Mouse (Mus musculus): Measurements from ENCODE around the gene Zfp750. TPM values are rescaled to one million over a fixed set of nuclear protein-coding genes. Genes with fewer than 3 reads are reported as not detected.

The Zfp750 gene
- polyA plus RNA-seq, 1 experiment from 2014 or later: 0.26 TPM

- no peak for TF ChIP-seq CTCF (IDR thresholded peaks at IDR 0.05; ENCODE audit: low read depth)
- no peaks in the 10 kb centered on the region for H3K27me3 ChIP-seq (replicated peaks; ENCODE audit: control insufficient read depth, insufficient read depth, low read length)
- no peak overlapping the region for H3K9ac ChIP-seq (ENCODE audit: low read depth, low read length)
- no peak for ATAC-seq
- peaks cover 16% of the 10 kb centered on the region for H3K4me1 ChIP-seq (replicated peaks; ENCODE audit: control insufficient read depth, insufficient read depth, low read length)
- peak overlapping the region; percentile 80 for H3K27ac ChIP-seq (ENCODE audit: low read depth, low read length)
- no peaks in the 10 kb centered on the region for H3K9me3 ChIP-seq (ENCODE audit: control insufficient read depth)
- no peak overlapping the region for H3K4me2 ChIP-seq (replicated peaks; ENCODE audit: low read depth)
- 33% methylated on average over 7 of the region's 7 CpGs for WGBS
- no peak overlapping the region for H3K4me3 ChIP-seq (ENCODE audit: low read depth, low read length)
- H3K36me3 ChIP-seq (ENCODE audit: control insufficient read depth, insufficient read depth): peaks cover 13% of the 10 kb centered on the region
Observed at GRCm38 (mm10) chr11:121544755-121545397, 25.7 kb upstream of the Zfp750 start.

- H3K27ac ChIP-seq (ENCODE audit: low read depth, low read length): peak overlapping the region; percentile 80
- peaks cover 13% of the 10 kb centered on the region for H3K36me3 ChIP-seq (ENCODE audit: control insufficient read depth, insufficient read depth)
- no peak for TF ChIP-seq CTCF (IDR thresholded peaks at IDR 0.05; ENCODE audit: low read depth)
- peak; percentile 96 for ATAC-seq
- peaks cover 8% of the 10 kb centered on the region for H3K4me1 ChIP-seq (replicated peaks; ENCODE audit: control insufficient read depth, insufficient read depth, low read length)
- no peak overlapping the region for H3K4me3 ChIP-seq (ENCODE audit: low read depth, low read length)
- WGBS: 45% methylated on average over 9 of the region's 9 CpGs
- H3K4me2 ChIP-seq (replicated peaks; ENCODE audit: low read depth): peak overlapping the region; percentile 38
- 0 out of 2 replicates have a peak overlapping the region, but pooled peaks have one; percentile 7 for H3K9ac ChIP-seq (ENCODE audit: low read depth, low read length)
- no peaks in the 10 kb centered on the region for H3K27me3 ChIP-seq (replicated peaks; ENCODE audit: control insufficient read depth, insufficient read depth, low read length)
- H3K9me3 ChIP-seq (ENCODE audit: control insufficient read depth): no peaks in the 10 kb centered on the region
Observed at GRCm38 (mm10) chr11:121543922-121544321, 24.8 kb upstream of the Zfp750 start.

GRCm38 (mm10) chr11:121543287-121543856 is 24.2 kb upstream of the Zfp750 start:
- Histone ChIP-seq H3K27me3 (replicated peaks; ENCODE audit: control insufficient read depth, insufficient read depth, low read length) (no peaks in the 10 kb centered on the region), H3K27ac (ENCODE audit: low read depth, low read length) (peak overlapping the region; percentile 80), H3K4me2 (replicated peaks; ENCODE audit: low read depth) (peak overlapping the region; percentile 38; the same call in 1 of the 2 replicates), H3K4me3 (ENCODE audit: low read depth, low read length) (no peak overlapping the region), H3K36me3 (ENCODE audit: control insufficient read depth, insufficient read depth) (peaks cover 13% of the 10 kb centered on the region), H3K9ac (ENCODE audit: low read depth, low read length) (0 out of 2 replicates have a peak overlapping the region, but pooled peaks have one; percentile 7), H3K4me1 (replicated peaks; ENCODE audit: control insufficient read depth, insufficient read depth, low read length) (peaks cover 7% of the 10 kb centered on the region), H3K9me3 (ENCODE audit: control insufficient read depth) (no peaks in the 10 kb centered on the region)
- 60% methylated on average over 5 of the region's 5 CpGs for WGBS
- no peak for TF ChIP-seq CTCF (IDR thresholded peaks at IDR 0.05; ENCODE audit: low read depth)
- peak; percentile 44 for ATAC-seq

- H3K27ac ChIP-seq (ENCODE audit: low read depth, low read length): 0 out of 2 replicates have a peak overlapping the region, but pooled peaks have one; percentile 80
- 86% methylated on average over 4 of the region's 4 CpGs for WGBS
- no peak for ATAC-seq
Observed at GRCm38 (mm10) chr11:121542471-121542870, 23.3 kb upstream of the Zfp750 start.

GRCm38 (mm10) chr11:121536528-121536927 is 17.4 kb upstream of the Zfp750 start:
- peaks cover 9% of the 10 kb centered on the region for H3K36me3 ChIP-seq (ENCODE audit: control insufficient read depth, insufficient read depth)
- no peak overlapping the region for H3K9ac ChIP-seq (ENCODE audit: low read depth, low read length)
- H3K4me2 ChIP-seq (replicated peaks; ENCODE audit: low read depth): no peak overlapping the region
- H3K4me3 ChIP-seq (ENCODE audit: low read depth, low read length): no peak overlapping the region
- H3K9me3 ChIP-seq (ENCODE audit: control insufficient read depth): no peaks in the 10 kb centered on the region
- 25% methylated on average over 3 of the region's 3 CpGs for WGBS
- TF ChIP-seq CTCF (IDR thresholded peaks at IDR 0.05; ENCODE audit: low read depth): no peak
- no peaks in the 10 kb centered on the region for H3K27me3 ChIP-seq (replicated peaks; ENCODE audit: control insufficient read depth, insufficient read depth, low read length)
- ATAC-seq: no peak
- H3K4me1 ChIP-seq (replicated peaks; ENCODE audit: control insufficient read depth, insufficient read depth, low read length): no peaks in the 10 kb centered on the region
- H3K27ac ChIP-seq (ENCODE audit: low read depth, low read length): 0 out of 2 replicates have a peak overlapping the region, but pooled peaks have one; percentile 21

More at GRCm38 (mm10) chr11:121542471-121542870, 23.3 kb upstream of the Zfp750 start:
- no peak for TF ChIP-seq CTCF (IDR thresholded peaks at IDR 0.05; ENCODE audit: low read depth)
- no peak overlapping the region for H3K4me3 ChIP-seq (ENCODE audit: low read depth, low read length)
- H3K36me3 ChIP-seq (ENCODE audit: control insufficient read depth, insufficient read depth): peaks cover 13% of the 10 kb centered on the region
- H3K9me3 ChIP-seq (ENCODE audit: control insufficient read depth): no peaks in the 10 kb centered on the region
- H3K9ac ChIP-seq (ENCODE audit: low read depth, low read length): no peak overlapping the region
- H3K27me3 ChIP-seq (replicated peaks; ENCODE audit: control insufficient read depth, insufficient read depth, low read length): no peaks in the 10 kb centered on the region
- H3K4me1 ChIP-seq (replicated peaks; ENCODE audit: control insufficient read depth, insufficient read depth, low read length): no peaks in the 10 kb centered on the region; the same call in none of the 2 replicates
- no peak overlapping the region for H3K4me2 ChIP-seq (replicated peaks; ENCODE audit: low read depth)

GRCm38 (mm10) chr11:121529747-121530146 is 10.6 kb upstream of the Zfp750 start:
- 96% methylated on average over 3 of the region's 3 CpGs for WGBS
- H3K4me3 ChIP-seq (ENCODE audit: low read depth, low read length): no peak overlapping the region
- H3K4me1 ChIP-seq (replicated peaks; ENCODE audit: control insufficient read depth, insufficient read depth, low read length): no peaks in the 10 kb centered on the region
- no peak overlapping the region for H3K9ac ChIP-seq (ENCODE audit: low read depth, low read length)
- no peaks in the 10 kb centered on the region for H3K36me3 ChIP-seq (ENCODE audit: control insufficient read depth, insufficient read depth)
- H3K9me3 ChIP-seq (ENCODE audit: control insufficient read depth): no peaks in the 10 kb centered on the region
- ATAC-seq: no peak
- no peaks in the 10 kb centered on the region for H3K27me3 ChIP-seq (replicated peaks; ENCODE audit: control insufficient read depth, insufficient read depth, low read length)
- TF ChIP-seq CTCF (IDR thresholded peaks at IDR 0.05; ENCODE audit: low read depth): no peak
- H3K27ac ChIP-seq (ENCODE audit: low read depth, low read length): no peak overlapping the region
- H3K4me2 ChIP-seq (replicated peaks; ENCODE audit: low read depth): no peak overlapping the region
